Mouse (Mus musculus) testis, adult 2 months (tissue): ENCODE results near the gene Ifne.

Experiments
- CTCF ChIP-seq: fragments of 200-500 bp; IDR thresholded peaks from 2 replicates; pipeline ENCODE4 v1.5.1; 2012; ENCODE audit warnings: low read depth, mild to moderate bottlenecking, inconsistent platforms, low read length, moderate library complexity; ENCODE audit not compliant: control insufficient read depth, insufficient read depth, insufficient replicate concordance
- POLR2A ChIP-seq: fragments of 200-500 bp; IDR thresholded peaks from 2 replicates; pipeline ENCODE4 v1.6.1; 2012; ENCODE audit warnings: low read depth, mild to moderate bottlenecking, inconsistent platforms, low read length, moderate library complexity; ENCODE audit not compliant: control insufficient read depth

GRCm38 (mm10) chr4:88927850-88928249 lies 47.8 kb upstream of the Ifne start:
- no peak for TF ChIP-seq CTCF
- no peak for TF ChIP-seq POLR2A
